Mouse (Mus musculus) liver, adult 2 months (tissue): ENCODE data around the gene Fmo6.

ENCODE experiments used
- CTCF ChIP-seq: fragments of 200-500 bp; IDR thresholded peaks from 2 replicates; pipeline ENCODE4 v1.5.1; 2011; ENCODE audit warnings: low read depth, low read length, control low read depth
- POLR2A ChIP-seq: fragments of 200-500 bp; IDR thresholded peaks from 2 replicates; pipeline ENCODE4 v1.6.1; 2011; ENCODE audit warnings: low read length, control low read depth; ENCODE audit not compliant: insufficient read depth; ENCODE audit errors: extremely low read depth

- TF ChIP-seq CTCF (peak; percentile 83), POLR2A (no peak)
Measured at GRCm38 (mm10) chr1:162879595-162880369, 57.5 kb downstream of the Fmo6 start.
